Mouse (Mus musculus): ENCODE results near the gene Midn.
"Not testable (repeated sequence)": the region's sequence is repeated elsewhere in the genome, so short reads cannot be mapped to it uniquely, and the experiment has no call there.

Gene Midn

DNA sequence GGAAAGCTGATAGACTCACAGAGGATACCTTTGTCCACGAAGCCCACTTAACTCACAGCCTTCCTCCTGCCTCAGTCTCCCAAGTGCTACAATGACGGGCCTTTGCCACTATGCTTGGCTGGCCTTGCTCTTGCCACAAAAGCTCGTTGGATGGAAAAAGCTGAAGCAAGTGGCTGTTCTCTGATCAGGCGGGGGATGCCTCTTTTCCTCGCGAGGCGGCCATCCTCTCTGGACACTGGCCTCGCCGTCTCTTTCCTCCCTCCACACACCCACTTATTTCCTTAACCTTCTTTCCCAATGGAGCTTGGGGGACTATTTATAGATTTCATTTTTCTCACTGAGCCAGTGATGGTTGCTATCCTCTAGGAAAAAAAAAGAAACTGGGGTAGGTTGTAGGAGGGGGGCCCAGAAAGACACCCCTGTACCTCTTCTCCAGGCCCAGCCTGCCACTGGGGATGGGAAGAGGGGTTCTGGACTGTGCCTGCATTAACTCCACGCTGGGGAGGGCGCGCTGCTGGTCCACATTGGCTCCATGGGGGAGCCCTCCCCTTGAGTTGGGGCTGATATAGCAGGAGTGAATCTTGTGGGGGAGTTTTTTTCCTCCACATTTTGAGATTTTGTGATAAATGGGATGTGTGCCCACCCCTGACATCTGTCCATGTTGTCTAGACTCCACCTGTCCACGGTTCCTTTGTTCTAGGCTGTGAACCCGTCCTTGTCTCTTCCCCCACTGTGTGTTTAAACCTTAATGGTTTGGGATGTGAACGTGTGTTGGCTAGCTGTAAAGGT lies 9.3 kb downstream of the Midn start:
- DNase-seq (ENCODE audit: extremely low spot score, low spot score), result no peak

DNA sequence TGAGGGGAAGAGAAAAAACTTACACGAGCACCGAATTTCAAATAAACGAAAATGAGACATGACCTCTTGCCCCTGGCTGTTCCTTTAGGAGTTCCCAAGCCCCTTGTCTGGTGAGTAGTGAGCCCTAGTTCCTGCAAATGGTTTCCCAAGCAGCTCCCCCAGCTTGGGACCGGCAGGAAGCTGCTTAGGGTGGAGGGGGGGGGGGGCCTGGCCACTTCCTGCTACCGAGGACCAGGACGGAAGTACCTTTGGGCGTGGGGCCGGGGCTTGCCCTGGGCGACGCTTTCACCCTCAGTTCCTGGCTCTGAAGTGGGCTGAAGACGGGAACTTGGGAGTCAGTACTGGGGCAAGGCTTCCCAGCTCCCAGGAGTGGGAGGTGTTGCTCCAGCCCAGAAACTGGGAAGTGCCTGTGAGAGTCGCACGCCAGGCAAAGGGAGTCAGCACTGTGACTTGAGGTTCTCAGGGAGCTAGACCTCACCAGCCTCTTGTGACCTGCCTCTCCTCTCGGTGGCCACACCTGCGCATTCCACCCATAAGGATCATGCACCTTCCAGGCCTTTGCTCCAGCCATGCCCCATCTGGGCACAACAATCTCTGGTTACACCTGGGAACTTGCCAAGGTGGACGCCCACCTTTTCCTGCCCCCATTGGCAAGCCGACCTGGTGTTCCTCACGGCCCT lies 10.4 kb downstream of the Midn start:
- peak; percentile 70 for DNase-seq (ENCODE audit: extremely low spot score, low spot score)

DNA sequence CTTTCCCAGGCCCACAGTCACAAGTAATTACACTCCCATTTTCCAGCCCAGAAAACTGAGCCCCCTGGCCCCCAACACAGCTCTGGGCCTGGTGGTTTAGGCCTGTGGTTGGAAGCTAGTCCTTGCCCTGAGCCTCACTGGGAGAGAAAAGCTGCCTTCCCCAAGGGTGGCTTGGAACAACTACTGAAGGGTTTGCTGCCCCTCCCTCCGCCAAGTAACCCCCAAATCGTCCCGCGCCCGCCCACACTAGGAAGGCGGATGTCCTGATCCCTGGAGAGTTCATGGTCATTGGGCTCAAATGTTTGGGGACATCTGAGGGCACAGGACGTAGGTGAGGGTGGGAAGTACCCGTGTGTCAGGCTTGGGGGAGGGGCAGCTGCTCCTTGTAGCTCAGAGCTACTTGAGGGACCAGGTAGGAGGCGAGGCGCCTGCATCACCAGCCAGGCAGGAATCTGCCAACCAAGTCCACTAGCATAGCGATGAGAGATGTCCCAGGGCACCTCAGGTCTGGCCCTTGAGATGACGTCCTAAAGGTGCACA lies 11.0 kb downstream of the Midn start:
- DNase-seq (ENCODE audit: extremely low spot score, low spot score), result no peak

DNA sequence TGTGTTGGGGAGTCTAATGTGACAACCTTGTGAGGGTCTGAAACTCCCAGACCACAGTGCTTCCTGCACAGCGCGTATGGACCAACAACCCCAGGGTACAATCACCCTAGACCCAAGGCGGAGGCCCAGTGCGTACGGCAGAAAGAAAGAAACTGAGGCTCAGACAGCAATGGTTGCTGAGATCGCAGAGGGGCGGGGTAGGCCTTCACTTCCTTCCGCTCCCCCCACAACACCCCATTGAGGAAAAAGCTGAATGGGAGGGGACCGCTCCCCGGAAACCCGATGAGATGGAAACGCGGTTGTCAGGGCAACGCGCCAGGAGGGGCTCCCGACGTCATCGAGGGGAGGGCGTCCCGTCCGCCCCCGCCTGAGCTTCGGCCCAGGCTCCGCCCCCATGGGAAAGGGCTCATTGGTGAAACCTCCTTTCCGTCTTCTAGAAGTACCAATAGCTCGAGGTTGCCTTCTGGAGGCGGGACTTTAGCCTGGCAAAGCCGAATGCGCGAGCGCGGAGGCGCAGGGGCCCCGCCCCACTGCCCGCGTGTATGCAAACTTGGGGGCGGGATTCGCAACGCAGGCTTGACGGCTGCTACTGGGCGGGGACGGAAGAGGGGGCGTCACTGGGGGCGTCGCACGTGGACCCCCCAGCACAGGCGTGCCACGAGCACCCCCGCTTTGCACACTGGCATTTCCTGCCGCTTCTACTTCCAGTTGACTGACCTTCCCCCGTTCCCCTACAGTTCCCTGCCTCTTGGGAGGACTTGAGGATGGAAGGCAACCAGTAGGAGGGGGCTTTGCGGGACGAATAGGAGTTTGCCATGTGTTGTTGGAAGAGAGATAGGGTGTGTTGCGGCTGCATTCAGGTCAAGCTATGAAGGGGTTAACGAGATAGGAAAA lies 11.7 kb downstream of the Midn start:
- DNase-seq (ENCODE audit: extremely low spot score, low spot score), result peak; percentile 95

DNA sequence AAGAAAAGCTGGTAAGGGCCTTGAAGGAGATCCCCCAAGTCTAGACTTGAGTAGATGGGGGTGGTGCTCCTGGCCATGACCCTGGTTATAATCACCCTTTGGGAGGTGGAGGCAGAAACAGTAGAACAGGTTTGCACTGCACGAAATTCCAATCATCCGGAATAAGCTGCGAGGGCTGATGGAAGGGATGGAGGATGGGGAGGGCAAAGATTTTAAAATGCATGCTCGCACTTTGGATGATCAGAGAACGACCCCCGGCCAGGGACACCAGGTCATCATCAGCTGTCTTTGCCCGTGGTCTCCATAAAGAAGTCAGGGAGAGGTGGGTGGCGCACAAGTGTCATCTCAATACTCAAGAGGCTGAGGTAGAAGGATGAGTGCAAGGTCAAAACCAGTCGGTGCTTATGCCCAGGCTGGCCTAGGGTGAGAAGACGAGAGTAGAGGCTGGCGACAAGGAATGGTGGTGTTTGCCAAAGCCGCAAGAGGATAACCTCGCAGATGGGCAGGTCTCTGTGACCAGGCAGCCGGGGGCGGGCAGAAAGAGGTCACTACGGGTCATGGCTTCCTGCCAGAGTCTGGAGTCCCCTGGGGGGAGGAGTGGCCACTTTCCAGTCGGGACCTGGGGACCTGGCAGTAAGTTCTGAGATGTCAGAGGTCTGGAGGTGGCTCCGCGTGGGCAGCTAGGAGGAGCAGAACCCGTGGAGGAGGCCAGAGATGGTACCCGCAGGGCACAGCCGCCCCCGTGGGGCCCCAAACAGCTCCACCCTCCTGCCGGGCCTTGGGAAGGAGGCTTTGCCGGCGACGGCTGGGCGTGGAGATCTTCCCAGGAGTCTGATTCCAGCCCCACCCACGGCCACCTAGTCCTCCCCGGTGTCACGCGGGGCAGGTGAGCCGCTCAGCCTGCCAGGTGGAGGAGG lies 12.6 kb downstream of the Midn start:
- DNase-seq (ENCODE audit: extremely low spot score, low spot score), result peak; percentile 81

DNA sequence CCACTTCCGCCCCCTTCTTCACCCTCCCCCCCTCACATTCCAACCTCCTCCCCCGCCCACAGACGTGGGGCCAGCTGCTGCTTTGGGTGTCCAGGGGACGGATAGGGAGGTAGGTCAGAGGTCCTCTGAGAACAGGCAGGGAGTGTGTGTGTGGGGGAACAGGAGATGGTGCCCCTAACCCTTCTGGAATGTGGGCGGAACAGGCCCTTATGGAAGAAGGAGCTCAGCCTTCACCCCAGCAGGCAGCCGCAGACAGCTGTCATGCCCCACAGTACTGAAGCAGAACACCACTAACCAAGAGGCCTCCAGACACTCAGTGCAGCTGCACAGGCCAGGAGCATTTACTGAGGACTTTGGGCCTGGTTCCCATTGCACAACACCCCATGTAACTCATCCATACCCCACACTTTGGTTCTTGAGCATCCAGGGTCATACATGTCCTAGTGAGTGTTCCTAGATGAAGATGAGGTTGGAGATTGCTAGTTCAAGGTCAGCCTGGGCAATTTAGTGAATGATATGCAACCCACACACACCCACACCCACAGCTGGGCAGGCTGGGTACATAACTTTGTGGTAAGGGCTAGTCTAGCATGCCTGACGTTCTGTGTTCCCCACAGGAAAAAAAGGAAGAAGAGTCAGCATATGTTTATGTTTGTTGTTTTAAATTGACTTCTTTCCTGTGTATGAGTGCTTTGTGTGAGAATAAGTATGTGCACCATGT lies 13.6 kb downstream of the Midn start:
- DNase-seq (ENCODE audit: extremely low spot score, low spot score), result peak; percentile 68

DNA sequence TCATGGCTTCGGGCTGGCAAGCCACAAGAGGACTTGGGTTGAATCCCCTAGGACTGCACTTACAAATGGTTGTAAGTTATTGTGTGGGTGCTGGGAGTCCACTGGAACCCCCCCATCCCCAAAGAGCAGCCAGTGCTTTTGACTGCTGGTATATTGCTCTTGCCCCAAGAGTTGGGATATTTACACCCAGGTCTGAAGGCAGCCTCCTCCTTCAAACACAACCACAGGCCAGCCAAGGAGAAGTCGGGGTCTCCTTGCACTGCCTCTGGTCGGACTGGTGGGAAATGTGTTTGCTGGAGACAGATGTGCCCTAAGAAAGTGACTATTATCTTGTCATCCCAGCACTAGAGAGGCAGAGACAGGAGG lies 14.2 kb downstream of the Midn start:
- no peak for DNase-seq (ENCODE audit: extremely low spot score, low spot score)

DNA sequence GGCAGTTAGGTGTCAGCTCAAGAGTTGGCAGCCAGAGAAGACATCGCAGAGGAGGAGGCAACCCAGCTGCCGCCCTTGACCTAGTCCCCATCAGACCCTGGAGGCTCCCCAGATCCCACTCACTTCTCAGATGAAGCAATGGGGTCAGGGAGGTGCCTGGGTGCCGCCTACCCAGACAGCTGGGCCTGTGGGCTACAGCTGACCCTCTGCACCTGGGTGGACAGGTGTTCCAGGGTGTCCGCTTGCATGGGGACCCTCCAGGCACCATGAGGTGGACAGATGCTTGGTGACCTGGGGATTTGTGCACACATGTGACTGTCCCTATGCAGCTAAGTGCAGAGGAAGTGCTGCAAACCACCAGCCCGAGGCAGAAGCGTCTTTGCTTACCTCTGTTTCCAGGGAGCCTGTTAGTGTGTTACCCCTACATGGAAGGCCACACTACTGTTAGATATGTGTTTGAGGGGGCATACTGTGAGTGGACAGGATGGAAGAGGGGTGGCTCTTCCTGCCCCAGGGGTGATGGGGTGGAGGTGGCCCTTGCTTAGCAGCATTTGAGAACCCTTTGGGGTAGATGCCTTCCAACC lies 14.7 kb downstream of the Midn start:
- DNase-seq (ENCODE audit: extremely low spot score, low spot score), result no peak

DNA sequence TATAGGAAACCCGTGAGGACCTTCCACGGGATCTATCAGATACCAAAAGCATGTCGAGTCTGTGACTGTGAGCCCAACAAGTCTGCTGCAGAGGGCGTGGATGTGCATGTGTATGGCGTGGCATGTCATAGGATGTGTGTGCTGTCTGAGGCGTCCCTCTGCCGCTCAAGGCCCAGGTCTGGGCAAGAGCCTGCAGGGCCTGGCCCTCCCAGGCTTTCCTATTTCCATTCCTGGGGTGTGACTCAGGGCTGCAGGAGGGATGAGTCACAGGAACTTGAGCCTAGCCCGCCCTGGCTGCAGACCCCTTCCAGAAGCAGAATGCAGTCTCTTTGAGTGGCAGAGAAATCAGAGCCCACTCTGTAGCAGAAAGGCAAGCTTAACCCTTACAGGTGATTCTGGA lies 15.6 kb downstream of the Midn start:
- no peak for DNase-seq (ENCODE audit: extremely low spot score, low spot score)

DNA sequence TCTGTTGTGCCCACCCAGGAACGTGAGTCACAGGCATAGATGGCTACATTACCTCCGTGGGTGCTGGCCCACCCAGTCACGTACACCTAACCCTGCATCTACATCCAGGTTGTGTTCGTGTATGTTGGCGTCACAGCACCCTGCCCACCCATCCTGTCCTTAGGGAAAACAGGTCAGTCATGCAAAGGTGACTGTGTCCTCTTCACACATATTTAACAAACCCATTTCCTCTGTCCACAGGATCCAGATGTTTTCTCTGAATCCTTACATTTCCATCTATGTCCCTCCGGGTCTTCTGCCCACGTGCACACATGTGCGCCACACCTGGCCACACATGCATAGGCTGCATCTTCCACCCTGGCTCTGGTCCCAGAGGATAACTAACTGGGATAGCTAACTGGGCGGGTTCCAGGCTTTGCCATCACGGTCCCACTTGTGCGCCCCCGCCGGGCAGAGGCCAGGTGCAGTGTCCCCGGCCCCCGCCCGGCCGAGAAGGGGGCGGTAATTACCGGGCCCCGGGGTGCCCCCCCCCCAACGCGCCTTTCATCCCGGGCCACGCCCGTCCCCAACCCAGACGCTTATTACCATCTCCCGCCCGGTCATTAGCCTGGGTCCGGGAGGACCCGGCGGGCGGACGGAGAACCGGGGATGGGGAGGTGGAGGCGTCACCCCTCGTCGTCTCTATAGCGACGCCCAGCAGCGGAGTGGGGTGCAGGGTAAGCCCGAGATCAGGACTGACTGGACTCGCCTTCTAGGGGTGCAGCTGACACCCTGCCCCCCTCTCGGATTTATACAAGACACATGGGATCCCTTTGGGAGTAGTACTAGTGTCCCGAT lies 16.3 kb downstream of the Midn start:
- DNase-seq (ENCODE audit: extremely low spot score, low spot score), result no peak

DNA sequence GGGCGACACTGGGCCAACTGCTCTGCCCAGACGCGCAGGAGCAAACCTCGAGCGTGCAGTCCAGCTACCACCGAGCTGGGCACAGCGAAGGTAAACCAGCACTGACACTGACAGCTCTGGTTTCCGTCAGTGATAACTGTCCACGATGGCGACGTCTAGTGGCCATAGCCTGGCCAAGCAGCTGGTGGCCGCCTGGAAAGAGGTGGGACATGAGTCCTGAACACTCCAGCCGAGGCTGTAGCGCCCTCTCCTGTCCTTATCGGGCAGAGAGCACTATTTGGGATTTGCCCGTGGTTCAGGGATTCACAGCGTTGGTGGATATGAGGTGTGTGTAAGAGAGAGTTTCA lies 16.9 kb downstream of the Midn start:
- DNase-seq (ENCODE audit: extremely low spot score, low spot score), result peak; percentile 96

DNA sequence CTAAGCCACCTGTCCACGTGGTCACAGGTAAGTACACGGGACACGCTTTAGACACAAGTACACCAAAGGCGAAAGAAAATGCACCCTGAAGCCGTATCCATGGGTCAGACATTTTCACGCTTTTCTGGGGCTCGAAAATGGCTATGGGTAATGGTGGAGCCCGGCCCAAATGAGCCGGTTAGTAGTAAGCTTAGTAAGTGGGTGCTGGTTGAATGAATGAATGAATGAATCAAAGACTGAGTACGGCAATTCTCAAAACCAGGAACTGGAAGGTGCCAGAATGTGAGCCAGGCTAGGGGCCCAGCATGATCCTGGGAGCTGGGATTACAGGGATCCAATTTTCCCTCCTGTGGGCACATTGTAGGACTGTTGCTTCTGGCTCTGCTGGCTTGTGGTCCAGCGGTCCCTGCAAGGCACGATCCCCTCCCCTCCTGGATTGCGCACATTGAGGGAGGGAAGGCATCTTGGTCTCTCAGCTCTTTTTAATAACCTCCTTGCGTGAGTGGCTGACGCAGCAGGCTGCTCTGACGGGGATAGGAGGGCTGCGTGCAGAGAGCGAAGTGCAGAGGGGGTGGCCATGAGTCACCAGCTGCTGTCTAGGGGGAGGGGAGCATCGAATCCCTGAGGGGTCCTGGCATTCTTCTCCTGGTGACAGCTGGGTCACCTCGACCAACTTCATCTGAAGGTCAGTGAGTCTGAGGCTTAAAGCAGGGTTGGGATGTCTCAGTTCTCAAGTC lies 17.5 kb downstream of the Midn start, which contains the start of gene Cirbp:
TSS of gene Cirbp (plus strand) at position 594 of the 737 bp plus-strand sequence.
- no peak for DNase-seq (ENCODE audit: extremely low spot score, low spot score)

DNA sequence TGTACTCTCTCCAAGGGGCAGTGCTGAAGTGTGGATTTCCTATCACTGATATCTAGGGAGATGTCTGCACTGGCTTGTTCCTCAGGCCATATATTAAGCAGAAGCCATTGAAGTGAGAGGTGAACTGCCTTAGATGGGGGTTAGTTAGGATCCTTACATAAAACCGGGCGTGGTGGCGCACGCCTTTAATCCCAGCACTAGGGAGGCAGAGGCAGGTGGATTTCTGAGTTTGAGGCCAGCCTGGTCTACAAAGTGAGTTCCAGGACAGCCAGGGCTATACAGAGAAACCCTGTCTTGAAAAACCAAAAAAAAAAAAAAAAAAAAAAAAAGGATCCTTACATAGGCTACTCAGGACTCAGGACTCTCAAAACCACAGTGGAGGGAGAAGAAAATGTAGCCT lies 18.1 kb downstream of the Midn start:
- DNase-seq (ENCODE audit: extremely low spot score, low spot score), result not testable (repeated sequence)

DNA sequence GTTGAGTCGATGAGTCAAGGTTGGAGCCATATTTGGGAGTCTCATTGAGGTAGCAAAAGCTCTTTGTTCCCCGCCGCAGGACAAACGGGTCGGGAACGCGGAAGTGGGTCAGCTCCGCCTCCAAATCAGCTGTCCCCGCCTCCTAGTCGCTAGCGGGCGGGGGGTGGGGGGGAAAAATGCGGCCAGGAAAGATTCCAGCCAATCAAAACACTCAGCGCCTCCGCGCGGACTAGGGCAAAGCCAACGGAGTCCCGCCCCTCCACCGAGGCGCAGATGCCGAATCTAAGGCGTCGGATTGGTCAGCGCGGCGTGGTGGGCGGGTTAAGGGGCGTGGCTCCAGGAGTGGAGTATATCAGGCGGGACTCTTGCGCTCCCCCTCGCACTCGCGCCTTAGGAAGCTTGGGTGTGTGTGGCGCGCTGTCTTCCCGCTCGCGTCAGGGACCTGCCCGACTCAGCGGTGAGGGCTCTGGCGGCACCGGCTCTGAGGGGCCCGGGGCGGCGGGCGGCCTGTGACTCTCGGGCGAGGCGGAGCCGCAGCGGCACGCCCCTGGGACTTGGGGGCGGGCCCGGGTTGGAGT lies 19.5 kb downstream of the Midn start:
- DNase-seq (ENCODE audit: extremely low spot score, low spot score), result peak; percentile 99

DNA sequence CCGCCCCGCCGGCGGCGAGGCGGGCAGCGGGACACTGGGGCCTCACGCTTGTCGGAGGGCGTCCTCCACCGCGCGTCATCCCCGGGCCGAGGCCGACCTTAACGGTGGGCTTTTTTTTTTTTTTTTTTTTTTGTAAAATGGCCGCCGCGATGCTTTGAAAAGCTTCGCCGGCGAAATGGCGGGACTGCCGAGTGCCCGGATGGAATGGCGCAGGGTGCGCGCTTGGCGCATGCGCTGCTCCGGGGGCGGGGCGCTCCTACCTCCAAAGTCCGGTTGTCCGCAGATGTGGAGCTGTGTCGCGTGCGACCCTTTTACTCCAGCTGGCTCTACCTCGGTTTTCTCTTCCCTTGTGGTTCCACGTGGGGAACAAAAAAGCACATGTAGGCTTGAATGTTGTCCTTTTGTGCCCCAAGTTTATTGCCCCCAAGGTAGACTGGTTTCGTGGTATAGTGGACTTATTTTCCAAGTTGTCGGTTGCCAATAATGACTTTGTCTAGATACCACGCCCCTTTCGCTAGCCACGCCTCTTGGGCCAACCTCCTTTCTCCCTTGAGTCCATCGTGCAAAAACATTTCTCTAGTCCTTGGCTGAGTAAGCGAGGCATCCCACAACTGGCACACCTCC lies 20.1 kb downstream of the Midn start:
- DNase-seq (ENCODE audit: extremely low spot score, low spot score), result peak; percentile 98

DNA sequence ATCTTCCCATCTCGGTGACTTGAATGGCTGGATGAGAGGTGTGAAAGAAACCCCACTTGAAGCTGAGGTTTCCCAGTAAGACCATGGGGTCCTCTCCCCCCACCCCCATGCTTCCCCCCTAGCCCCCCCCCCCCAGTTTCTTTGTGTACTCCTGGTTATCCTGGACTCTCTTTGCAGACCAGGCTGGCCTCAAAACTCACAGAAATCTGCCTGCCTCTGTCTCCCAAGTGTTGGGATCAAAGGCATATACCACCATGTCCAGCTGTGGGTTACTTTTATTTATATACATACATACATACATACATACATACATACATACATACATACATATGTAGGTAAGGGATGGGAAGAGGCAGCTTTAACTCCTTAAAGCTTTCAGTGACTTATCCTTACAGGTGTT lies 21.0 kb downstream of the Midn start:
- DNase-seq (ENCODE audit: extremely low spot score, low spot score), result no peak

DNA sequence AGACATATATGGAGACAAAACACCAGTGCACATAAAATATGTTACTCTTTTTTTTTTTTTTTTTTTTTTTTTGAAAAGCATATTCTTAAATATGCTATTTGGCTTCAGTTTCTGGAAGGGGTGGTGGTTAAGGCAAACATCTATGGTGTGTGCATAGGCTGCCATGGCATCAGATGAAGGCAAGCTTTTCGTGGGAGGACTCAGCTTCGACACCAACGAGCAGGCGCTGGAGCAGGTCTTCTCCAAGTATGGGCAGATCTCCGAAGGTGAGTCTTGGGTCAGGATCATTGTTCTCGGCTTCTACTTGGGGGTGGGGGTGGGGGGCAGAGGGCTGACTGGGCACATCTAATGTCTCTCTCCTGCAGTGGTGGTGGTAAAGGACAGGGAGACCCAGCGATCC lies 21.6 kb downstream of the Midn start:
- DNase-seq (ENCODE audit: extremely low spot score, low spot score), result no peak

Measured in neural tube, embryonic 10.5 days (tissue).